Mouse (Mus musculus): ENCODE results near the gene Mettl6.

GRCm38 (mm10) chr14:31431789-31432330, 63.0 kb downstream of the Mettl6 start:
- TF ChIP-seq CTCF (IDR thresholded peaks at IDR 0.05; ENCODE audit: control insufficient read depth, insufficient read depth, insufficient read length) (no peak), USF1 (IDR thresholded peaks at IDR 0.05; ENCODE audit: low read depth) (no peak), MYOD1 (IDR thresholded peaks at IDR 0.05; ENCODE audit: control insufficient read depth, insufficient read length, low read depth) (no peak), MAX (IDR thresholded peaks at IDR 0.05) (no peak), CEBPB (IDR thresholded peaks at IDR 0.05; ENCODE audit: low read depth) (no peak)
